Mouse (Mus musculus): Measurements from ENCODE around the gene Sebox.

The Sebox gene

DNA sequence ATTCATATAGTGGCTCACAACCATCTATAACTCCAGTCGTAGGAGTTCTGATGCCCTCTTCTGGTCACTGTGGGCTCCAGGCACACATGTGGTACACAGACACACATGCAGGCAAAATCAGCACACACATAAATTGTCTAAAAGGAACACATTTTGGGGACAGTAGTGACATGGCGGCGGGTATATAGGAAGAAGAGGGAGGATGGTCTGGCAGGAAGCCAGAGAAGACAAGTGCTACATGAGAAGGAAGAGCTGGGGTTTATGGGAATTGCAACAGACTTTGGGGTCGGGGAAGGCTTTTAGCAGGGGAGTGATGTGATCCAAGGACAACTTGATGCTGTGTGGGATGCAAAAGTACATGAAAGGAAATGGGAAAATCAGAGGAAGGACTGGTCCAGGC, 31.3 kb downstream of the Sebox start:
- DNase-seq (ENCODE audit: low spot score in 2 of 2): no peak

DNA sequence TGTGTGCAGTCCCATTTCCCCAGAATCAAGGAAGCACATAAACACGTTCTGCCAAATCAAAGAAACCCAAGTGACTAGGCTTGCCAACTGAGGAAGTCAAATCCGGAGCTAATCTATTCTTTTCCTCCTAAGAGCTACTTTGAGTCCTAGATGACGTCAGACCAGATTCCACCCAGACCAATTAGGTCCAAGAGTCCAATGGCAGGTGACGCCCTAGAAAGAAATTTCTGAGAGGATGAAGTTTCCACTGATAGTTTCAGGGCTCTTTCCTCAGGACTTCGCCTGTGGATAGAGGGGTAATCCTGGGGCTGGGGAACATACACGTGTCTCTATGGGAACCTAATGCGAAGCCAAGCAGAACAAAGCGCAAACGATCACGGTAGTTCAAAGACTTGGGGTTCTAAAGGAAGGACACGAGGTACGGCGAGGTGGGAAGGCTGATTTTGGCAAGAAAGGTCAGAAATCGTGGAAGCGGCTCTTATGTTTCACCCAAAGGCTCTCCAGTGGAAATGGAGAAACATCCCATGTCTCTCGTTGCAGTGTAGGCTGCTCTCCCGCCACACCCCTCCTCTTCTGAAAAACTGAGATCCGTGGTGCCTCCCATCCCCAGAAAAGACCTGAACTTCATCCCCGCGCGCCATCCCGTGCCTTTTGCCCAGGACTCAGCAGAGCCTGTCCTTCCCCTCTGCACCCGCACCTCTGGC, 32.3 kb downstream of the Sebox start:
- no peak for DNase-seq (ENCODE audit: low spot score in 2 of 2)

- DNase-seq (ENCODE audit: low spot score in 2 of 2): peak; percentile 99
Measured at GRCm38 (mm10) chr11:78536080-78536689, 32.9 kb downstream of the Sebox start, which contains the start of the genes Tnfaip1 and Ift20. Tnfaip1 (minus strand) TSS chr11:78536332. Ift20 (plus strand) TSS chr11:78536361.

GRCm38 (mm10) chr11:78536690-78537084, 33.4 kb downstream of the Sebox start:
- no peak for DNase-seq (ENCODE audit: low spot score in 2 of 2)

GRCm38 (mm10) chr11:78540358-78540757, 37.1 kb downstream of the Sebox start:
- no peak for DNase-seq (ENCODE audit: low spot score in 2 of 2)

DNA sequence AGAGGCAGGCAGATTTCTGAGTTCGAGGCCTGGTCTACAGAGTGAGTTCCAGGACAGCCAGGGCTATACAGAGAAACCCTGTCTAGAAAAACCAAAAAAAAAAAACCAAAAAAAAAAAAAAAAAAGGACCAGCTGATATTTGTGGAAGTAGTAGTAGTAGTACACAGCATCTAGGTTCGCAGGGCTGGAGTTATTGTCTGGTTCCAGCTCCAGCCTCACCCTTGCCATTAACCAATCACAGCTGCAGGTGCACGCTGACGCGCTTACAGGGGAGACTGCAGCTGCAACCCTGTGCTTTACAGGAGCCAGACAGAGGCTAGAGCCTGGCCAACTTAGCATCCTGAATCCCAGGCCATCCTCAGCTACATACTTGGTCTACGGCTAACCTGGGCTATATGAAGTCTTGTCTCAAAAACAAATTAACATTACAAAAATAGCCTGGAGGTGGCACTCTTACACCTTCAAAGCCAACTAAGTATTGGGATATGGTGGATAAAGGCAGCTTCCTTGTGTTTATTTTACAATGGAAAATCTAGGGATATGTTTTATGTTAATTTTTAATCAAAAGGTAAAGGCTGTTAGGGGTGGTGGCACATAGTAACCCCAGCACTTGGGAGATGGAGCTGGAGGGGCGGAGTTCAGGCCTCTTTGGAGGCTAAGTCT, 41.3 kb downstream of the Sebox start:
- no peak for DNase-seq (ENCODE audit: low spot score in 2 of 2)

DNA sequence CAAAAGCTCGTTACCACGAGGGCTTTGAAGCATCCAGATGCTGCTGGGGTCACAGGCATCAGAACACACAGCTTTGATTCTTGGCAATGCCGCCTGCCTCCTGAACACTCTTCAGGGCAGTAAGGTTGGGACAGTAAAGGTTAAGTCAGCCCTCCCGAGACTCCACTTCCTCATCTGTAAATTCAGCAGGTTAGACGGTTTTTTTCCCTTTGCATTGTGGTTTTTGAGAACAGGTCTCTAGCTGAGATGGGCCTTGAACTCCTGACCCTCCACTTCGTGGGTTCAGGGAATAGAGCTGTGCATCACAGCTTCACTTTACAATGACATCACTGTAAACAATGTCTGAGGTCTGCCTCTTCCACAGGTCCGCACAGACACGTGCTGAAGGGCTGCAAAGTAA, 41.9 kb downstream of the Sebox start:
- no peak for DNase-seq (ENCODE audit: low spot score in 2 of 2)

DNA sequence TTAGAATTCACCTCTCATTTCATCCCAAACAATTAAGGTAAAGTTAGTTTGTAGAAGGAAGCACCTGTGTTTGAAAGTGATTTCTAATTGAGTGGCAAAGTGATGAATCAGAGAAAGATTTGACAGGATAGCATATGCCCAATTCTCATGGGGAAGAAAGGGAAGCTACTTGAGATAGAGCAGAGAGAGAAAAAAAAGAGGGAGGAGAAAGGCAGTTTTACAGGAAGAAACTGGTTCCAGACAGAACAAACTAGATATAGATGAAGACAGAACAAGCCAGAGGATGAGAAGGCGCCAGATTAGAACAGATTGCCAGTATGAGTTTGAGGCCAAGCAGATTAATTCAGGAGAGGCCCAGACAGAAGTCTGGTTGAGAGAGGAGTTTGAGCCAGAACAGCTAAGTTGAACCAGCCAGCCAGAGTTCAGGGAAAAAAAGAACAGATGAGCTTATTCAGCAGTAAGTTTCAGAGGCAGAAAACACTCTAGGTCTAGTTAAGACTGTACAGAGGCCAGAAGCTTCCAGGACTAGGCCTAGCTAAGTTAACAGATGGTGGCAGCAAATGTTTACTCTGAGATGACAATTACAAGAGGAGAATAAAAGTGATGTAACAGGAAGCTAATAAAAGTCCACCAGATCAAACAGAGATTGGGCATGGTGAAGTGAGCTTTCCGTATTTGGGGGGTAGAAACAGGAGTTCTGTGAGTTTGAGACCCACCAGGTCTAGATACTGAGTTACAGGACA, 44.6 kb downstream of the Sebox start:
- DNase-seq (ENCODE audit: low spot score in 2 of 2): no peak

- no peak for DNase-seq (ENCODE audit: low spot score in 2 of 2)
Measured at GRCm38 (mm10) chr11:78549491-78549987, 46.3 kb downstream of the Sebox start.

DNA sequence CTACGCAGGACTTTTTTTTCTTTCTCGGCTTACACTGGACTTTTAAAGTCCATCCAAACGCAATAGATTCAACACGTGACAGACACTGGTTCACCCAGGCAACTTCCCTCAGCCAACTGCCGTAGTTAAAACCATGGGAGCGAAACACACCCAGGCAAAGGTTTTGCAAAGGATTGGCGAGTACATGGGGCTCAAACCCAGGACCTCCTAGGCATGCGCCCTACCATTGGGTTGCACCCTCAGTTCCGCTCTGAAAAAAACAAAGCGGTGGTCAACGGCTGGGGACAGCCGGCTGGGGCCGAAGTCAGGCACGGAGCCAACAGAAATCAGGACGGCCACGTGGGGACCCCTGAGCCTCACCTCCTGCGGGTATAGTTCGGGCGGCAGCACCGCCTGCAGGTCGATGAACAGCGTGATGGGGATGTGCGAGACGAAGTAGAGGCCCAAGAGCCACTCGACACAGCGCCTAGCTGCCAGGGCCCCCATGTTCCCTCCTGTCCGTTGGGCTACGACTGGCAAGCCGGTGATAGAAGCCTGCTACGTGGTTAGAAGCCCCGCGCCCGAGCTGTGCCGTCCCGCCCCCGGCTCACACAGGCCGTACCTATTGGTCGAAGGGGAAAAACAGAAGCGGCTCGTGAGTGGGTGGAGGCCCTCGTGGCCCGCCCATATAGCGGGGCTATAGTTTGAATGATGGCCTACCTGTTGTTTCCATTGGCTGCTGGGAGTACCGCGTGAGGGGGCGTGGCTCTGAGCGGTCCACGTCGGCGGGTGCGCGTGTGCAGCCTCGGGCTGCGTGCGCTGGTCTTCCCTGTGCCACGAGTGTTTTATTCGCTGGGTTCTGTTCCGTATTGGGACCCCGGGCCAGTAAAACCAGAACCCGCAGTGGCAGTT, 47.2 kb downstream of the Sebox start, which contains the start of gene Tmem97:
Gene Tmem97, minus strand, starts transcription at position 610 of the 891 bp plus-strand sequence.
- peak; percentile 98 to 99 for DNase-seq (ENCODE audit: low spot score in 2 of 2)

GRCm38 (mm10) chr11:78551059-78551398, 47.8 kb downstream of the Sebox start:
- no peak for DNase-seq (ENCODE audit: low spot score in 2 of 2)

All from right cerebral cortex, postnatal 10 days (tissue).